Mouse (Mus musculus) liver, embryonic 12.5 days (tissue): ENCODE data around the gene AC124108.1. TPM values are rescaled to one million over a fixed set of nuclear protein-coding genes. Genes with fewer than 3 reads are reported as not detected.
"Not testable (repeated sequence)": the region's sequence is repeated elsewhere in the genome, so short reads cannot be mapped to it uniquely, and the experiment has no call there.

Experiments used
- ATAC-seq: fragments of 200-750 bp; cut with Nextera tagmentation; 2 replicates; pipeline ENCODE4 v1.8.0; 2017; ENCODE audit warnings: moderate number of reproducible peaks, mild to moderate bottlenecking, moderate library complexity
- H3K27ac ChIP-seq: fragments of 300-500 bp; sonication (generic); 2 replicates; pipeline ENCODE4 v1.5.1; 2016; ENCODE audit warnings: mild to moderate bottlenecking
- H3K27me3 ChIP-seq: fragments of 300-500 bp; sonication (generic); replicated peaks from 2 replicates; pipeline ENCODE4 v1.6.1; 2016; ENCODE audit warnings: mild to moderate bottlenecking, moderate library complexity
- H3K36me3 ChIP-seq: fragments of 300-500 bp; sonication (generic); 2 replicates; pipeline ENCODE4 v1.6.1; 2016; ENCODE audit warnings: mild to moderate bottlenecking, moderate library complexity
- H3K4me1 ChIP-seq: fragments of 300-500 bp; sonication (generic); 2 replicates; pipeline ENCODE4 v1.6.1; 2016
- H3K4me2 ChIP-seq: fragments of 300-500 bp; sonication (generic); 2 replicates; pipeline ENCODE4 v1.6.1; 2016; ENCODE audit warnings: mild to moderate bottlenecking, moderate library complexity
- H3K4me3 ChIP-seq: fragments of 300-500 bp; sonication (generic); 2 replicates; pipeline ENCODE4 v1.5.1; 2016; ENCODE audit warnings: mild to moderate bottlenecking, moderate library complexity
- H3K9ac ChIP-seq: fragments of 300-500 bp; sonication (generic); 2 replicates; pipeline ENCODE4 v1.6.1; 2016; ENCODE audit warnings: mild to moderate bottlenecking, moderate library complexity
- H3K9me3 ChIP-seq: fragments of 300-500 bp; sonication (generic); replicated peaks from 2 replicates; pipeline ENCODE4 v1.6.1; 2016; ENCODE audit warnings: mild to moderate bottlenecking, moderate library complexity
- WGBS: fragments of 180-500 bp; shearing (Covaris S2); methylation state at CpG from one replicate; pipeline ENCODE4 v1.1.7; 2016; ENCODE audit not compliant: insufficient replicate concordance; 5-methylcytosine and 5-hydroxymethylcytosine counted together
- polyA plus RNA-seq: library from polyadenylated mRNA; unstranded; fragments of >200 nt; fragmentation: Nextera tagmentation; extraction: Ambion mirVana; gene quantifications from 2 replicates; pipeline ENCODE4 v1.2.1, GENCODE M21; 2016

Gene AC124108.1
- polyA plus RNA-seq, 1 experiment from 2014 or later: not detected

DNA sequence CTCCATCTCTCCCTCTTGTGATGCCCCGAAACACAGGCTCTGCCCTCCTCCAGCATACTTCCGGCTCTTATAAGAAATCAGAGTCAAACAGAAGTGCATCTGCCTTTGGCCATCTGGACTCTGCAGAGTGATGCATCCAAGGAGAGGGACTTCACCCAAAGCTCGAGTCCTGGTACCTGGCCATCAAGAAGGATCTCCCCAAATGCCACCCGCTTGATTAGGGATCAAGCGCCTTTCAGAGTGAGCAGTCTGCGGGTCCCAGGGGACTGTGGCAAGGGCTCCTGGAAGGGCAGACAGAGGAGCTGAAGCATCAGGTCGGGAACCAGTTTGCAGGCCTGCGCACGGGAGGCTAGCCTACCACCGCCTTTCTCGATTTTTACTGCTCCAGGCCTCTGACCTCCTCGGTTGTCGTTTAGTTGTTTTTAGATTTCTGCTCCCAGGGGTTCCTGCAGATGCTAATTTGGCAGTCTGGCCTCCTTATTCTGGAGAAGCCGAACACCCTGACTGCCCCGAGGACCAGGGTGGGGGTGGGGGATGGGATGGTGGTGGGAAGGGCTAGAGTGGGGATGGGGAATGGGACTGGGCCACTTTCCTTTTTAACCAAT, 38.1 kb upstream of the AC124108.1 start:
- H3K4me2 ChIP-seq: no peak overlapping the region
- no peaks in the 10 kb centered on the region for H3K9me3 ChIP-seq
- H3K4me3 ChIP-seq: no peak overlapping the region
- peaks cover 10% of the 10 kb centered on the region; the same call in 1 of the 2 replicates for H3K4me1 ChIP-seq
- H3K36me3 ChIP-seq: no peaks in the 10 kb centered on the region
- WGBS: 60% methylated on average over 15 of the region's 15 CpGs
- H3K9ac ChIP-seq: no peak overlapping the region
- no peak overlapping the region for H3K27ac ChIP-seq
- H3K27me3 ChIP-seq: peaks cover 8% of the 10 kb centered on the region
- ATAC-seq: no peak

DNA sequence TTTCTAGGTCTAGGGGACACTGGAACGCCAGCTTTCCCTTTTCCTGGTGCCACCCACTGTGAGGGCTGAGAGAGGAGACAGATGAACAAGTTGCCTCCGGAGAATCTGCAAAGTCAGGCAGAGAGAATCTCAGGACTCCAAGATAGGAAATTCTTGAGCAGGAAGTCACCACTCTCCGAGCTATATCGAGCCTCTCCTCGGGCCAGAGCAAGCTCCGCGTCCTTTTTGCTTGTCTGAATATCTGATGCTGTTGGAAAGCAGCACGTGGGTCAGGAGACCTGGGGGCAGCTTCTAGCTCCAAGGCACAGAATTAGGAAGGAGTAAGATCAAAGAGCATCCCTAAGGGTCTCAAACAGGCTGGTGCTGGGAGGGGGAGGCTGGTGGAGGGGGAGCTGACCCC, 37.6 kb upstream of the AC124108.1 start:
- Histone ChIP-seq H3K4me3 (no peak overlapping the region), H3K27ac (no peak overlapping the region), H3K36me3 (no peaks in the 10 kb centered on the region), H3K4me1 (peaks cover 10% of the 10 kb centered on the region; the same call in 1 of the 2 replicates), H3K9me3 (no peaks in the 10 kb centered on the region), H3K9ac (no peak overlapping the region), H3K27me3 (peaks cover 13% of the 10 kb centered on the region), H3K4me2 (no peak overlapping the region)
- WGBS: 36% methylated on average over 8 of the region's 8 CpGs
- no peak for ATAC-seq

DNA sequence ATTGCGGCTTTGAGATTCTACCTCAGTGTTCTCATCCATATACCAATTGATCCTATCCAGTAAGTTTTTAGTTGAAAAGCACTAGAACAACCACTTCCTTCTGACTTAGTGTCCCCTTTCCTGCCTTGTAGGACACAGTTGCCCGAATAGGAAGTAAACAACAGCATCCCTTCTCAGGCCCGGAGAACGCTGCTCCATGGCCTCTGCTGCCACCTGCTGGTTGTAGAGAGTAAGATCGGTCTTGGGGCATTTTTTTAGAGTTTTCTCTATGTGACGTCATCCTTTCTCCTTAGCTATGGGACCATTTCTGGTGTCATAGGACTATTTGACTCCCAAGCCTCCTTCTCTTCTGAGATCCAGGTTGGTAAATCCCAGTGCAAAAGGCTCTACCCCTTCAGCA, 35.5 kb upstream of the AC124108.1 start:
- peaks cover 29% of the 10 kb centered on the region for H3K27me3 ChIP-seq

DNA sequence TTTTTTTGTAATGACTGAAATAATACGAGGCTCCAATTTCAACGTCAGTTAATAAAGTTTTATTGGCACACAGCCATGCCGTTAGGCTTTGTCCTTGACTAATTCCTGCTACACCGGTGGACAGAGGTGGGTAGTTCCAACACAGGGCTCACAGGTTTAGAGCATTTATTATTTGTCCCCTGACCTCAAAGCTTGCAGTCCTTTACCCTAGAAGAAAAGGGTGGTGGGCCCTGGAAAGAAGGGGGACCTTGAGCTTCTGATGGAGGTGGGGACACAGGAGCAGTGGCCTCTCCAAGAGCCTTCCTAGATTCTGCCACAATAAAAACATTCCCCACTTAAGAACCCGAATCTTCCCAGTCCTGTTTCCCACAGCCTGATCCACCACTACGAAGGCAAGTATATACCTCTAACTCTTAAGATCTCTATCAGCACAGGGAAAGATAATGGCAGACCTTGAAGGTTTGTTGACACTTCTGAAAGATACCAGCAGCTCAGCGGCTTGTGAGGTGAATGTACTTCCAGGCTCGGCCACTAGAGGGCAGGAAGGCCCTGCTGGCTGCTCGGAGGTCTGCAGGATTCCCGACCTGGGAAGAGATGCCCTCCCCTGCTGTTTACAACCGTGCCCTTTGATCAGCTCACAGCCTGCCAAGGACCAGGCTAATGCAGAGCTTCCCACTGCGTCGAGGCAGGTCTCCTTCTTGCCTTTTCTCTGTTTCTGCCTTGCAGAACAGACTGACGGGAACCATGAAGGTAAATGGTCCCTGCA, 34.1 kb upstream of the AC124108.1 start:
- Histone ChIP-seq H3K9ac (no peak overlapping the region), H3K27me3 (peaks cover 39% of the 10 kb centered on the region), H3K27ac (no peak overlapping the region), H3K4me3 (no peak overlapping the region), H3K4me2 (no peak overlapping the region), H3K9me3 (no peaks in the 10 kb centered on the region), H3K36me3 (no peaks in the 10 kb centered on the region), H3K4me1 (no peaks in the 10 kb centered on the region)
- WGBS: 21% methylated on average over 14 of the region's 14 CpGs
- ATAC-seq: no peak

More for the DNA sequence above, 35.5 kb upstream of the AC124108.1 start:
- ATAC-seq: 0 out of 2 replicates have a peak, but pooled peaks have one; percentile 25
- WGBS: 10% methylated on average over 6 of the region's 6 CpGs
- Histone ChIP-seq H3K9ac (no peak overlapping the region), H3K4me3 (peak overlapping the region; percentile 15; the same call in 1 of the 2 replicates), H3K27ac (no peak overlapping the region), H3K4me2 (peak overlapping the region; percentile 40), H3K4me1 (no peaks in the 10 kb centered on the region), H3K36me3 (no peaks in the 10 kb centered on the region), H3K9me3 (no peaks in the 10 kb centered on the region)

DNA sequence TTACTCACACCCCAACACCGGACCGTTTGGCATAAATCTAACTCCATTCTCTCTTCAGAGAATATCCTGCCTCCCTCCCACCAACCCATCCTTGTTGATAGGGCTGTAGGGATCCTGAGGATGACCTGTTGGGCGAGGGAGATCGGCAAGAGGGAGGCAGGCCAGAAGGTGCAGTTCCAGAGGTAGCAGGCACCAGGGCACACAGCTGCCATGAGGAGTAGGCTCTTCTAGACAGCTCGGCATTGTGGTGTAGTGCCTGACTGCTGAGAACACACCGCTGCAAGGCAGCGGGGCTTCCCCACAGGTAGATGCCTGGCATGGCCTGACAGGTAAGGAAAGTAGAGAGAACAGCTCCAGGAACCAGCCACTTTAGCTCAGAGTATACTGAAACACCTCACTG, 33.4 kb upstream of the AC124108.1 start:
- Histone ChIP-seq H3K27me3 (peaks cover 40% of the 10 kb centered on the region), H3K9ac (no peak overlapping the region), H3K4me3 (no peak overlapping the region), H3K27ac (no peak overlapping the region), H3K9me3 (no peaks in the 10 kb centered on the region), H3K4me1 (no peaks in the 10 kb centered on the region), H3K36me3 (no peaks in the 10 kb centered on the region), H3K4me2 (no peak overlapping the region)
- 33% methylated on average over 7 of the region's 7 CpGs for WGBS
- no peak for ATAC-seq

DNA sequence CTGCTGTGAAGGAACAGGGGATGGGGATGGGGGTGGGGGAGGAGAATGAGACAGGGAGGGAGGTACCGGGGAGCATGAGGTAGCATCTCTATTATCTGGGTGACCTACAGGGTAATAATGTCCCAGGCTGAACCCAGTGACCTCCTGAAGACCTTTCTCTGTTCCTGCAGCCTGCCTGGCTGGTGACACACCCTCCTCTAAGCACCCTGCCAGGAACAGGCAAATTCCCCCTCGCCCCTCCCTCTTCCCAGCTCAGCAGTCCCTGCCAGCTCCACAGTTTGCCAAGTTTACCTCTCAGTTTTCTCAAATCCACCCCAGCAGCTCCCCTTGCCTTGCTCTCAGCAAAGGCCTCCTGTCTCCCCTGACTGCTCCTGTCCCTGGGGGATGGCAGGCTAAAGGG, 32.5 kb upstream of the AC124108.1 start:
- no peak for ATAC-seq
- Histone ChIP-seq H3K27ac (no peak overlapping the region), H3K9ac (no peak overlapping the region), H3K9me3 (no peaks in the 10 kb centered on the region), H3K4me2 (no peak overlapping the region), H3K4me3 (no peak overlapping the region), H3K36me3 (no peaks in the 10 kb centered on the region), H3K4me1 (no peaks in the 10 kb centered on the region), H3K27me3 (peaks cover 48% of the 10 kb centered on the region)
- WGBS: 25% methylated on average over 1 of the region's 2 CpGs

DNA sequence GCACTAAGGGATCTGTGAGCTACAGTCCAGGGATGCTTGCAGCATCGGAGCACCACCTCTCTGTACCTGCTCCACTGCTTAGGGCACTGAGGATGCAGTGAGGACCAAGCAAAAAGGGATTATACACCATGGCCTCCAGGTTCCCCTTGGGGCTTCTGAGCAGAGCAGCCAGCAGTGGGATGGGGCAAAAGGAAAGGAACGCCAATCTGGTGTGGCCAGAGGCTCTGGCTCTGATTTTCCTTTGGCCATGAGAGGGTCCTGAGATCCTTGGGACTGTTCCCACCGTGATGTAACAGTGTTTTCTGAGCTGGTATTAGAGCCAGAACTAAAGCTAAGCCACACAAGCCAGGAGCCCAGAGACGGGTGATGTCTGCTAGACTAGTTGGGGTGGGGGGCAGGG, 31.6 kb upstream of the AC124108.1 start:
- no peaks in the 10 kb centered on the region for H3K36me3 ChIP-seq
- no peak overlapping the region for H3K4me2 ChIP-seq
- WGBS: 42% methylated on average over 4 of the region's 4 CpGs
- H3K4me1 ChIP-seq: no peaks in the 10 kb centered on the region
- no peaks in the 10 kb centered on the region for H3K9me3 ChIP-seq
- H3K27ac ChIP-seq: no peak overlapping the region
- ATAC-seq: no peak
- H3K9ac ChIP-seq: no peak overlapping the region
- H3K4me3 ChIP-seq: no peak overlapping the region
- H3K27me3 ChIP-seq: peaks cover 55% of the 10 kb centered on the region

DNA sequence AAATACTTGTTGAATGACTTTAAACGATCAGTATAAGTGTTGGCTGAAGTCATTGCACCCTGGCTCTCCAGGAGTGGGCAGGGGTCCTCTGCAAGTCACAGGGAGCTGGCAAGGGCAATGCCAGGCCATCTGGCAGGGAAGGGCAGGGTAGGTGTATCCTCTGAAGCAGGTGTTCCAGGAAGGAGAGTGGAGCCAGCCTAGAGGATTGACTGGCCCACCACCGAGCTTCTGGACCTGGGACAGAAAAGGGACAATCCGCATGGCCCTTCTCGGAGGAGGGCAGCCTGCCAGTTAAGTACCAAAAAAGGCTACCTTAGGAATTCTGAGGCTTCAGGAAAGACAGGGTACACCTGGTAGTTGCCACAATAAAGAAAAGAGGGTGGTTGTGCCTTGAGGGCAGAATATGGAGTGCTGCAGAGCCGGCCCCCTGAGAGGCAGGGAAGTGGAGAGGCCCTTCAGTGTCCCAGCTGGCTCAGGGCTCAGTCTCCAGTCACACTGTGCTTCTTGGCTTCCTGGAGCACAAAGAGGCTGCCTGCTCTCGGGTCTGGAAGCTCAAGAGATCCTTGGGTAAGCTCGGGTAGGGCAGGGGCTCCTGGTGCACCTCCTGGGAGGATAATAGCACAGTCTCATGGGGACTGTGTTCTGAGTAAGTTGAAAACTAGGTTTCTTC, 29.9 kb upstream of the AC124108.1 start:
- H3K27me3 ChIP-seq: peaks cover 62% of the 10 kb centered on the region

DNA sequence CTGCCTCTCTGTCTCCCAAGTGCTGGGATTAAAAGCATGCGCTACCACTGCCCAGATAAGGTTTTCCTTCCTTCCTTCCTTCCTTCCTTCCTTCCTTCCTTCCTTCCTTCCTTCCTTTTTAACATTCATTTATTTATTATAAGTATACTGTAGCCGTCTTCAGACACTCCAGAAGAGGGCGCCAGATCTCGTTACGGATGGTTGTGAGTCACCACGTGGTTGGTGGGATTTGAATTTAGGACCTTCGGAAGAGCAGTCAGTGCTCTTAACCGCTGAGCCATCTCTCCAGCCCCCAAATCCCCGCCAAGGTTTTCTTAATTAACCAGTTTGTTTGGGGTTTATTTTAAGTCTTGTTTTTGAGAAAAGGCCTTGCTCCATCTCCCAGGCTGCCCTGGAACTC, 28.6 kb upstream of the AC124108.1 start:
- H3K4me2 ChIP-seq, H3K9ac ChIP-seq, H3K36me3 ChIP-seq, H3K4me1 ChIP-seq, ATAC-seq, H3K27ac ChIP-seq, H3K9me3 ChIP-seq, H3K4me3 ChIP-seq: not testable (repeated sequence)
- peaks cover 63% of the 10 kb centered on the region for H3K27me3 ChIP-seq
- WGBS: 29% methylated on average over 9 of the region's 9 CpGs

More for the DNA sequence above, 29.9 kb upstream of the AC124108.1 start:
- no peaks in the 10 kb centered on the region for H3K9me3 ChIP-seq
- no peaks in the 10 kb centered on the region for H3K4me1 ChIP-seq
- 60% methylated on average over 7 of the region's 7 CpGs for WGBS
- no peak overlapping the region for H3K4me3 ChIP-seq
- H3K36me3 ChIP-seq: no peaks in the 10 kb centered on the region
- H3K27ac ChIP-seq: no peak overlapping the region
- H3K9ac ChIP-seq: no peak overlapping the region
- ATAC-seq: no peak
- H3K4me2 ChIP-seq: no peak overlapping the region

DNA sequence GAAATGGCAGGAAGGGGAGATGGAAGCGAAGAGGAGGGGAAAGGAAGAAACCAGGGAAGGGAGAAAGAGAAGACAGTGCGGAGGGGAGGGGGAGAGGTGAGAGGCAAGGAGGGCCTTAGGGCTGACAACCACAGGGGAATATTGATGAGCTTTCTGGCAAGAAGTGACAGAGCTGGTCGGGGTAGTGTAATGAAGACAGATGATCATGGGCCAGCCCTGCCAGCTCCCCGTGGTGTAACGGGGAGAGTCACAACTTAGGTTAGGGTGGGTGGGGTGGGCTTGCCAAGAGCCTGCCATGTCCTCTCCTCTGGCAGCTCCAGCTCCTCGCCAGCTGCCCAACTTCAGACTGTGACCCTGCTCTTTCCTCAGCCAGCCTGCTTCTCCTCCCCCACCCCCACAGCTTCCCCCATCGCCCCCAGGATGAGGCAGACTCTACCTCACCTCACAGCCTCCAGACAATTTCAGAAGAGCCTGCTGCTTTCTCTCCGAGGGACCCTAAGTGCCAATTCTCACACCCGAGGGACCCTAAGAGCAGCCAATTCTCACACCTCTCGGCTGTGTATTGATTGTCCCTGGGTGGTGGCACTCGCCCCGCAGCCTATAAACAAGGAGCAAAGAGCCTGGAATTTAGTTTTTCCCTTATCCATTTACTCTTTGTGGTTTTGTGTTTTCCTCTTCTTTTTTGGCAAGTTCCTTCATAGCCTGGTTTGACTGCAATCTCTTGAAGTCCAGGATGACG, 26.3 kb upstream of the AC124108.1 start:
- Histone ChIP-seq H3K36me3 (no peaks in the 10 kb centered on the region), H3K4me2 (no peak overlapping the region), H3K27me3 (peaks cover 61% of the 10 kb centered on the region), H3K27ac (no peak overlapping the region), H3K4me3 (no peak overlapping the region), H3K9ac (no peak overlapping the region), H3K9me3 (no peaks in the 10 kb centered on the region), H3K4me1 (peaks cover 8% of the 10 kb centered on the region)
- WGBS: 26% methylated on average over 13 of the region's 13 CpGs
- no peak for ATAC-seq

DNA sequence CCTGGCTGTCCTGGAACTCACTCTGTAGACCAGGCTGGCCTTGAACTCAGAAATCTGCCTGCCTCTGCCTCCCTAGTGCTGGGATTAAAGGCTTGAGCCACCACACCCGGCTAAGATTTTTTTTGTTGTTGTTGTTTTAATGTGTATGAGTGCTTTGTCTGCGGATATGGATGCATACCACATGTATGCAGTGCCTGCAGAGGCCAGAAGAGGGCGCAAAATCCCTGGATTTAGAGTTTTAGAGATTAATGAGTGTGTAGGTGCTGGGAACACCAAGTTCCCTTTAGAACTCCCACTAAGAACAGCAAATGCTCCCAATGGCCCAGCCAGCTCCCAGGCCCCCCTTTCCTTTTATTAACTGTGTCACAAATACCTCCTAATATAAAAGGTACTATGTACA, 25.4 kb upstream of the AC124108.1 start:
- no peak overlapping the region for H3K27ac ChIP-seq
- H3K4me2 ChIP-seq: no peak overlapping the region
- H3K9ac ChIP-seq: no peak overlapping the region
- 38% methylated on average over 3 of the region's 3 CpGs for WGBS
- peaks cover 8% of the 10 kb centered on the region for H3K4me1 ChIP-seq
- no peaks in the 10 kb centered on the region for H3K36me3 ChIP-seq
- peaks cover 63% of the 10 kb centered on the region for H3K27me3 ChIP-seq
- no peaks in the 10 kb centered on the region for H3K9me3 ChIP-seq
- no peak for ATAC-seq
- no peak overlapping the region for H3K4me3 ChIP-seq
